Mouse (Mus musculus) cerebellum, adult 2 months (tissue): ENCODE measurements around the gene Itprip. TPM values are rescaled to one million over a fixed set of nuclear protein-coding genes. Genes with fewer than 3 reads are reported as not detected.
A peak's percentile ranks its signal among the peaks of the same experiment; 100 is the strongest.
"Not testable (repeated sequence)": the region's sequence is repeated elsewhere in the genome, so short reads cannot be mapped to it uniquely, and the experiment has no call there.

Experiments
- DNase-seq, 2 experiments: peaks; one replicate each; pipeline ENCODE4 v3.0.0; 2021
- H3K27ac ChIP-seq: fragments of 200-500 bp; 2 replicates; pipeline ENCODE4 v1.5.1; 2012; ENCODE audit warnings: low read length, control low read depth, inconsistent platforms; ENCODE audit not compliant: insufficient read depth
- H3K27me3 ChIP-seq: fragments of 200-500 bp; 2 replicates; pipeline ENCODE4 v1.6.1; 2012; ENCODE audit warnings: inconsistent platforms, mild to moderate bottlenecking, low read length, moderate library complexity; ENCODE audit not compliant: control insufficient read depth, insufficient read depth
- H3K4me1 ChIP-seq: fragments of 200-500 bp; 2 replicates; pipeline ENCODE4 v1.6.1; 2011; ENCODE audit warnings: low read length; ENCODE audit not compliant: control insufficient read depth, insufficient read depth
- H3K4me3 ChIP-seq: fragments of 200-500 bp; replicated peaks from 2 replicates; pipeline ENCODE3; 2011; ENCODE audit warnings: mild to moderate bottlenecking, low read depth, low read length, control low read depth; ENCODE audit not compliant: insufficient read depth
- CTCF ChIP-seq: fragments of 200-500 bp; IDR thresholded peaks from 2 replicates; pipeline ENCODE4 v1.5.1; 2011; ENCODE audit warnings: low read depth, mild to moderate bottlenecking, control low read depth, low read length, moderate library complexity, borderline replicate concordance; ENCODE audit not compliant: insufficient read depth
- POLR2A ChIP-seq: fragments of 200-500 bp; IDR thresholded peaks from 2 replicates; pipeline ENCODE4 v1.6.1; 2011; ENCODE audit warnings: low read length, control low read depth, borderline replicate concordance; ENCODE audit not compliant: insufficient read depth
- WGBS: fragments of 180-500 bp; shearing (Covaris S2); methylation state at CpG from one replicate; pipeline ENCODE4 v1.1.7; 2018; 5-methylcytosine and 5-hydroxymethylcytosine counted together
- polyA plus RNA-seq: library from polyadenylated mRNA; depleted of rRNA; stranded (reverse); fragments of >200 nt; gene quantifications from 2 replicates; pipeline ENCODE4 v1.2.3, GENCODE M21; 2012; rRNA removed

Itprip gene
- polyA plus RNA-seq, 1 experiment = 0.52 TPM

DNA sequence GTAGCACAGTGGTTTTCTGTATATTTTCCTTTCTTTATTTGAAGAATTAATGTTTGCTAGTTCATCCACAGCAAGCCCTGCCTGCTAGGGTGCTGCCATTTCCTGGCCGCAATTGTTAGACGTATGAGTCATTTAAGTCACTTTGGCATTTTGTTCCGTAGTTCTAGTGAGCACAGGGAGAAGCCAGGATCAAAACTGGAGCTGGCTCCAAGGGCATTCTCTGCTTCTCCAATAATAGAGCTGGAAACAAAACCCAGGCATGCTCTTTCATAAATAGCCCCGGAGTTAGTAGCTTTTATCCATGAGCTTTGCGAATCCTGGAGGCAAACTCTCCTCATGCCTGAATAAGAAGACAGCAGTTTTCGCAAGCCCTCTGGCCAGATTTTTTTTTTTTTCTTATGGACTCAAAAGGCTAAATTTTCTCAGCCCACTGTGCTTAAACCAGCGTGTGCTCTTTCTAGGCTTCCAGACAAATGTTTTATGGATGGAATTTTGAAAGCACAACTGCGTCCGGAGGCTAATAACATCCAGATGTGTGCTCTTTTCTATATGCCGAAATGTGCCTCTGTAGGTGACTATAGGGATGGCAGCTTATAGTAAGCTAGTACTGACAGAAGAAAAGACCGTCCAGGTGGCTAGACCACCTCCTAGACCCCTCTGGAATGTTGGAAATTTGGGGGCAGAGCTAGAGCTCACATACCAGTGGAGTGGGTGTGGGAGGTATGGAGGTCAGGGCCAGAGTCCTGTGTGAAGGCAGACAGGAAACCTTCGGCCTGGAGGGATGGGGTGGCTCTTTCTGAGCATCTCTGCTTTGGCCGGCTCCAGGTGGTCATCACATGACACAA is 64.9 kb downstream of the Itprip start:
- TF ChIP-seq POLR2A (no peak), CTCF (peak; percentile 24; the same call in 1 of the 2 replicates)

DNA sequence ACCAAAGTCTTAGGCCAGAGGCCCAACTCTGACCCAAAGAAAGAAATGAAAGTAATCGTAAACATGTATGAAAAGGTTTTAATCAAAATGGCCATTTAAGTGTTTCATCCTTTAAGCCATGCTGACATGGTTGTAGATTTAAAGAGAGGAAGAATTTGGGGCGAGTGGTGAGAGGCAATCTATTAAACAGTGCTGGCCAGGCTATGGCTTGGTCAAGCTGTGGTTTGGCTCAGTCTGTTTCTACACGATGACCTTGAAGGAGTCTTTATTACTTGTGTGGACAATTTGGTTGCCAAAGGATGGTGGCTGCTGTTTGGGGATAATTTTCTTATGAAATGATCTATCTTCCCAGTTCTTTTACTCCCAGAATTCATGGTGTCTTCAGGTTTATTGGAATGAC is 66.0 kb downstream of the Itprip start:
- no peaks in the 10 kb centered on the region for H3K4me1 ChIP-seq
- no peak overlapping the region for H3K4me3 ChIP-seq
- no peak overlapping the region for H3K27ac ChIP-seq
- no peaks in the 10 kb centered on the region for H3K27me3 ChIP-seq
- DNase-seq = no peak
- 88% methylated on average over 3 of the region's 3 CpGs for WGBS
- TF ChIP-seq POLR2A = no peak
- no peak for TF ChIP-seq CTCF

More for the DNA sequence above, 64.9 kb downstream of the Itprip start:
- DNase-seq = no peak
- WGBS = 12% methylated on average over 13 of the region's 13 CpGs
- H3K27ac ChIP-seq = no peak overlapping the region
- H3K27me3 ChIP-seq = no peaks in the 10 kb centered on the region
- peak overlapping the region; percentile 71 for H3K4me3 ChIP-seq
- H3K4me1 ChIP-seq = no peaks in the 10 kb centered on the region

DNA sequence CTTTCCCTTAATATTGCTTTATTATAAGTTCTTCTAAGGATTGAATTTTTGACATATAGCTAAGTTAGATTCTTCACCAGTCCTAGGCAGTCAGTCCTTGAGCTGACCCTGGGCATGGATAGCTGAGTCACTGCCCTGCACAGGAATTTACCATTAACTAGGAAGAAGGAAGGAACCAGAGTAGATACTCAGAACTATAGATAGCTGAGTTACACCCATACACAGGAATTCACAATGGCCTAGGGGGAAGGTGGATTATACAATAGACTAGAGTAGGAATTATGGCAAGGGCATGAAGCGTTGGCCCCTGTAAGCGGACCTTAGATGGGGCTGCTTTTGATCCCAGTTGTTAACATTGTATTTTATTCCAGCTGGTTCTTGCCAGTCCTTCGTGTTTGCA is 67.0 kb downstream of the Itprip start:
- not testable (repeated sequence) for H3K27ac ChIP-seq
- 91% methylated on average over 3 of the region's 3 CpGs for WGBS

DNA sequence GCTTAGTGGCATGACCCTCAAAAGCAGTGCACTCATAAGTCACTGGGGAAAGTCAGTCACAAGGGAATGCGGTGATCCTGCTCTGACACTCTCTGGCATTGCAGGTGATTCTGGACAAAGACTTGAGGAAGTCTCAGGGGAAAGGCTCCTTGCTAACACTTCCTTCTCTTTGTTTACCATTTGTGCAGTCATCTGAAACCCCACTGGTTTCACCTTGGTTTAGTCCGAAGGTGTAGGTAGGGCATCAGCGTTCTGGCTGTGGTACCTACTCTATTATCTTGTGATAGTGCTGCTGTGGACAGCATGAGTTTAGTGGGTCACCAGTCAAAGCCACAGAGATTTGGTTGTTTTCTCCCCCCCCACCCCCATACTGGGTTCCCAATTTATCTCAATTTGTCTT is 69.4 kb downstream of the Itprip start:
- no peak overlapping the region for H3K4me3 ChIP-seq
- TF ChIP-seq POLR2A = no peak
- no peak for TF ChIP-seq CTCF
- H3K27me3 ChIP-seq = no peaks in the 10 kb centered on the region
- 90% methylated on average over 3 of the region's 3 CpGs for WGBS
- no peak overlapping the region for H3K27ac ChIP-seq
- no peaks in the 10 kb centered on the region for H3K4me1 ChIP-seq
- no peak for DNase-seq

More for the DNA sequence above, 67.0 kb downstream of the Itprip start:
- not testable (repeated sequence) for H3K4me3 ChIP-seq, H3K27me3 ChIP-seq, DNase-seq, H3K4me1 ChIP-seq

Other genes starting within 250 kb of the Itprip start
- gene Col17a1, start 227.2 kb downstream of the Itprip start, polyA plus RNA-seq = 3.6 and 4.1 TPM in 2 replicates
- gene Sfr1, start 187.6 kb downstream of the Itprip start, polyA plus RNA-seq = 81.6 and 84.8 TPM in 2 replicates
- 40.5 and 42.1 TPM in 2 replicates for gene Gsto1, start 64.3 kb downstream of the Itprip start, polyA plus RNA-seq
- 2.5 and 2.9 TPM in 2 replicates for gene Gsto2, start 53.8 kb downstream of the Itprip start, polyA plus RNA-seq
- 0.86 and 1.00 TPM in 2 replicates for gene Cfap43, start within 50 bp of the Itprip start, polyA plus RNA-seq
- gene Cfap58, start 18.4 kb upstream of the Itprip start, polyA plus RNA-seq = 0.07 and 0.10 TPM in 2 replicates